Mouse (Mus musculus) erythroblast, embryonic 14.5 days (primary cell): ENCODE results near the gene Sult5a1. TPM values are rescaled to one million over a fixed set of nuclear protein-coding genes. Genes with fewer than 3 reads are reported as not detected.

Experiments
- H3K27me3 ChIP-seq: 2 replicates; pipeline ENCODE4 v1.6.1; 2012; ENCODE audit warnings: inconsistent platforms; ENCODE audit not compliant: control insufficient read depth
- H3K36me3 ChIP-seq: 2 replicates; pipeline ENCODE4 v1.6.1; 2012; ENCODE audit warnings: mild to moderate bottlenecking, inconsistent platforms; ENCODE audit not compliant: control insufficient read depth
- H3K4me1 ChIP-seq: 2 replicates; pipeline ENCODE4 v1.6.1; 2012; ENCODE audit warnings: inconsistent platforms; ENCODE audit not compliant: control insufficient read depth
- H3K4me3 ChIP-seq: replicated peaks from 2 replicates; pipeline ENCODE3; 2012; ENCODE audit warnings: moderate library complexity, mild to moderate bottlenecking, inconsistent platforms
- H3K9me3 ChIP-seq: 2 replicates; pipeline ENCODE4 v1.6.1; 2012; ENCODE audit warnings: low read length, inconsistent platforms, mixed read lengths; ENCODE audit not compliant: control insufficient read depth
- GATA1 ChIP-seq: IDR thresholded peaks from 2 replicates; pipeline ENCODE4 v1.6.1; 2012; ENCODE audit warnings: low read length, inconsistent platforms, mixed read lengths
- TAL1 ChIP-seq: IDR thresholded peaks from 3 replicates; pipeline ENCODE4 v1.6.1; 2012; ENCODE audit warnings: low read length, inconsistent platforms, mixed read lengths
- polyA plus RNA-seq: library from polyadenylated mRNA; stranded (reverse); fragments of >175 nt; gene quantifications from 2 replicates; pipeline ENCODE4 v1.2.3, GENCODE M21; 2012

Sult5a1 gene
- polyA plus RNA-seq, 1 experiment: 0.08 TPM

- TF ChIP-seq TAL1: no peak
- TF ChIP-seq GATA1: no peak
- Histone ChIP-seq H3K36me3 (no peaks in the 10 kb centered on the region), H3K4me3 (no peak within 1 kb of the TSS), H3K4me1 (peaks cover 22% of the 10 kb centered on the region), H3K9me3 (no peaks in the 10 kb centered on the region), H3K27me3 (peaks cover 12% of the 10 kb centered on the region)
Measured at GRCm38 (mm10) chr8:123185566-123186409, 27.7 kb upstream of the Sult5a1 start, which contains the start of gene Dpep1. Gene Dpep1, plus strand, starts transcription at chr8:123186242.

DNA sequence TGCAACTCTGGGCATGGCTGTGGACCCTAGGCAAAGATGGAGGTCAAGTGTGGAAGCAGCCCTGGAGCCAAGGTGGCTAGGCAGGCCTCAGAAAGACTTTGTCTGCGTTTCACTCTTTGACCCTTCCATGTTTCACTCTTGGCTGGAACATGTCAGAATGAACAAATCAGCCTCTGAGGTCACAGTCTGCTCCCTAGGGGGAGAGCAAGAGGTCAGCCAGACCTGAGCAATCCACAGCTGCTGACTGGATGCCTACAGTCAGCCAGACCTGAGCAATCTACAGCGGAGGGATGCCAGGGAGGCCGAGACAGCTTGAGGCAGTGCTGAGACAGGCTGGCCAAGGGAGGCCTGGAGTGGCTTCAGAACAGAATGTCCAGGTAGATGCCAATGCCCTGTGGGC lies 23.3 kb upstream of the Sult5a1 start:
- no peak for TF ChIP-seq GATA1
- TF ChIP-seq TAL1: no peak

GRCm38 (mm10) chr8:123156070-123156773 lies 1.9 kb downstream of the Sult5a1 start:
- Histone ChIP-seq H3K27me3 (peaks cover 29% of the 10 kb centered on the region), H3K4me3 (peak overlapping the region; percentile 28), H3K4me1 (peaks cover 47% of the 10 kb centered on the region), H3K9me3 (no peaks in the 10 kb centered on the region), H3K36me3 (no peaks in the 10 kb centered on the region; the same call in 1 of the 2 replicates)
- TF ChIP-seq TAL1: peak; percentile 48; the same call in 2 of the 3 replicates
- peak; percentile 19; the same call in 1 of the 2 replicates for TF ChIP-seq GATA1

More for the DNA sequence above, 23.3 kb upstream of the Sult5a1 start:
- no peaks in the 10 kb centered on the region for H3K36me3 ChIP-seq
- H3K4me1 ChIP-seq: no peaks in the 10 kb centered on the region; the same call in 1 of the 2 replicates
- H3K9me3 ChIP-seq: peaks cover 29% of the 10 kb centered on the region
- H3K4me3 ChIP-seq: no peak overlapping the region
- H3K27me3 ChIP-seq: peaks cover 2% of the 10 kb centered on the region

GRCm38 (mm10) chr8:123155177-123155576 lies 2.9 kb downstream of the Sult5a1 start:
- peaks cover 47% of the 10 kb centered on the region for H3K4me1 ChIP-seq
- H3K36me3 ChIP-seq: no peaks in the 10 kb centered on the region; the same call in 1 of the 2 replicates
- H3K9me3 ChIP-seq: no peaks in the 10 kb centered on the region
- TF ChIP-seq GATA1 (no peak), TAL1 (no peak)
- H3K4me3 ChIP-seq: no peak overlapping the region
- peaks cover 32% of the 10 kb centered on the region for H3K27me3 ChIP-seq

- H3K4me1 ChIP-seq: peaks cover 17% of the 10 kb centered on the region
- no peaks in the 10 kb centered on the region; the same call in 1 of the 2 replicates for H3K36me3 ChIP-seq
- H3K27me3 ChIP-seq: peaks cover 43% of the 10 kb centered on the region
- no peak overlapping the region for H3K4me3 ChIP-seq
- TF ChIP-seq GATA1 (no peak), TAL1 (no peak)
- no peaks in the 10 kb centered on the region; the same call in 1 of the 2 replicates for H3K9me3 ChIP-seq
Measured at GRCm38 (mm10) chr8:123150737-123151171, 7.4 kb downstream of the Sult5a1 start.

GRCm38 (mm10) chr8:123146390-123146789 lies 11.7 kb downstream of the Sult5a1 start:
- H3K27me3 ChIP-seq: peaks cover 26% of the 10 kb centered on the region

GRCm38 (mm10) chr8:123145279-123145678 lies 12.8 kb downstream of the Sult5a1 start:
- Histone ChIP-seq H3K4me3 (no peak overlapping the region), H3K4me1 (peaks cover 10% of the 10 kb centered on the region), H3K36me3 (no peaks in the 10 kb centered on the region), H3K27me3 (peaks cover 18% of the 10 kb centered on the region), H3K9me3 (no peaks in the 10 kb centered on the region; the same call in 1 of the 2 replicates)
- no peak for TF ChIP-seq TAL1
- no peak for TF ChIP-seq GATA1

More at GRCm38 (mm10) chr8:123146390-123146789, 11.7 kb downstream of the Sult5a1 start:
- H3K36me3 ChIP-seq: no peaks in the 10 kb centered on the region
- H3K4me1 ChIP-seq: peaks cover 1% of the 10 kb centered on the region; the same call in 1 of the 2 replicates
- TF ChIP-seq GATA1: no peak
- no peak for TF ChIP-seq TAL1
- H3K4me3 ChIP-seq: no peak overlapping the region
- H3K9me3 ChIP-seq: no peaks in the 10 kb centered on the region; the same call in 1 of the 2 replicates

GRCm38 (mm10) chr8:123141741-123142462 lies 16.2 kb downstream of the Sult5a1 start:
- no peaks in the 10 kb centered on the region for H3K9me3 ChIP-seq
- no peak overlapping the region for H3K4me3 ChIP-seq
- H3K27me3 ChIP-seq: peaks cover 3% of the 10 kb centered on the region; the same call in 1 of the 2 replicates
- peaks cover 18% of the 10 kb centered on the region for H3K4me1 ChIP-seq
- TF ChIP-seq GATA1: no peak
- TF ChIP-seq TAL1: no peak
- H3K36me3 ChIP-seq: no peaks in the 10 kb centered on the region
